Mouse (Mus musculus): ENCODE measurements around the gene Peli1.

The Peli1 gene

DNA sequence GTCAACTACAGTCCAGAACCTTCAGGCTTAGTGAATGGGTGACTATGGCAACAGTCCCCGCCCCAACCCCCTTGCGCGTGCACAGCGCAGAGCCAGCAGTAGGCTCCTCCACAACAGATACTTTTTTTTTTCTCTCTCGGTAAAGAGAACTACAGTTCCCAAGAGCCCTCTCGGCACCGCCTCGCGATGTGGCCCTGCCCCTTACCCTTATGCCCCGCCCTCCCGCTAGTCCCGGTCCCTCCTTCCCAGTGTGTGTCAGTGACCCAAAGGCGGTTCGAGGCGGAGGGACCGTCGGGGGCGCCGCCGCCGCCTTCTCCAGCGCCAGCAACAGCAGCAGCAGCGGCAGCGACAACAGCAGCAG, at the start of gene Peli1:
Peli1 (plus strand) TSS at position 225 of the 361 bp plus-strand sequence.
- peak; percentile 99 for DNase-seq

DNA sequence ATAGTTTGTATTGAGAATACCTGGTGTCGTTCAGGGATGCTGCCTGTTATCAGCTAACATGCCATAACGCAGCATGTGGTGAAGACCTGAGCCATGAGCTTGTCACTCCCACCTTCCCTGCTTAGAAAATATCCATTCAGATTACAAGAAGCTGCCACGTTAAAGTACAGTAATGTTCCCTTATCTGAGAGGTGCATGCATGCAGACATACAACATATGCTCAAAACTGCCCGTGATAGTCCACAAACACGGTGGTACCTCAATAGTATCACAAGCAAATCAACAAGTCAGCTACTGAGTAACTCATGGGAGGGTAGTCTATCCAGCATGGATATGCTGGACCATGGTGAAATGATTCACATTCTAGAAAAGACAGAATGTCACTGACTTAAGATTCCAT, 48.5 kb upstream of the Peli1 start:
- no peak for DNase-seq

DNA sequence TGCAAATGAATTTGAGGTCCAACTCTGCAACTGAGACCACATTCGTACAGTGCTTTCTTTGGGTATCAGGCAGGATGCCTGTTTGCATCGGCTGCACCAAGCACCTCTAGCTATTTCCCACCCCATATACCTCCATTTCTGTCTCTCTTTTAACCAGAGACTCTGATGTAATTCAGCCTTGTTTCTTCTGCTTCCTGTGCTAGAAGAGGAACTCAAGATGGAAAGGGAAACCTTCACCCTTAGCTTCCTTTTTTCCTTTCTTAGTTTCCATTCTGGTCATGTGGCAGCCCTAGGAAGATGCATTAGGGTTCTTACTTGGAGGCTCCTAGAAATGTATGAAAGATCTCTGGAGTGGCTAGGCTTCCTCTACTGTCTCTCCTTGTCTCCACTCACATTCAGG, 44.9 kb upstream of the Peli1 start:
- no peak for DNase-seq

DNA sequence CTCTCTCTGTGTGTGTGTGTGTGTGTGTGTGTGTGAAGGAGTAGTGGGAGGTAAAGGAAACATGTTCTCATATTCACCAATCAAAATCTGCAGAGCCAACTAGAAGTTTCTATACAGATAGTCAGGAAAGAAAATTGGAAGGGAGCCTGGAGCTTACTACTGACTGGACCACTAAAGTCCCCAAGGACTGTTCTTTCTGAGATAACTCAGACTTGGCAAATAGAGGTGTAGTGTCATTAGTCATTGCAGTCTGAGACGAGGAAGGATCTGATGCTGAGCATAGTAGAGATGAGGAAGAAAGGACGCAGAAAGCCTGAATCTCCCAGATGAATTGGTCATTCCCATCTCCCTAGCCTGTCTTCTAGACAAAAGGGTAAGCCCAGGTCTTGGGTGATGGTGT, 43.2 kb upstream of the Peli1 start:
- DNase-seq: no peak

DNA sequence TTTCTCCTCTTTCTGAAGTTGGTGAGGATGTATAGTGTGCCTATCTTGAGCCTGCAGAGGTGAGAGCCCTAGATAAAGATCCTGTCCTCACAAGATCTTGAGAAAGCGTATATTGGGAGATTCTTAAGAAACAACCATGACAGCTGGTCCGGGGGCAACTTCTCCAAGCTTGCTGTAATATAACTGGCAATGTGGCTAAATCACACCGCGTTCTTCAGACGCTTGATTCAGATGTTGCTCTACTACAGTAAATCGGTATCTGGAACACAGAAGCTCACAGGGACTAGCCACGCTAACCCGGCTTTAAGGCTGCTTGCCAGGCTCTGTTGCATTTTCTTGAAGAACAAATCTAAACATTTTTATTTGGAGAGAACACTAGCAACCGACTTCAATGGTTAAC, 39.4 kb upstream of the Peli1 start:
- peak; percentile 71 for DNase-seq

DNA sequence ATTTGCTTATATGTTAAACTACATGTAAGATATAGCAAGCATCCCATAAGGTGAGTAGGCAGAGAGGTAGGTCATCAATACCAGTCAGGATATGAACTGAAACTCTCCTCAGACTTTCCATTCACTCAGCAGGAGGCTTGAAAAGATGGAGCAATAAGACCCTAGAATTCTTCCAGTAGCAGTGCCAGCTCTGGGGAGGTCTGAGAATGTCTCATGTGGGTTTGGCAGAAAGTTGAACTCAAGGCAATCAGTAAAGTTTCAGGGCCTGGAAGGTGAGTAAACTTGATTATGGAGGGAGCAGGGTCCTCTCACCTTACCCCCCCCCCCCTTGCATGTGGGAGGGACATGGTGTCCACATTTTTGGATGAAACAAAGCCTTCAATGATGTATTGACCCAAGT, 36.5 kb upstream of the Peli1 start:
- no peak for DNase-seq

DNA sequence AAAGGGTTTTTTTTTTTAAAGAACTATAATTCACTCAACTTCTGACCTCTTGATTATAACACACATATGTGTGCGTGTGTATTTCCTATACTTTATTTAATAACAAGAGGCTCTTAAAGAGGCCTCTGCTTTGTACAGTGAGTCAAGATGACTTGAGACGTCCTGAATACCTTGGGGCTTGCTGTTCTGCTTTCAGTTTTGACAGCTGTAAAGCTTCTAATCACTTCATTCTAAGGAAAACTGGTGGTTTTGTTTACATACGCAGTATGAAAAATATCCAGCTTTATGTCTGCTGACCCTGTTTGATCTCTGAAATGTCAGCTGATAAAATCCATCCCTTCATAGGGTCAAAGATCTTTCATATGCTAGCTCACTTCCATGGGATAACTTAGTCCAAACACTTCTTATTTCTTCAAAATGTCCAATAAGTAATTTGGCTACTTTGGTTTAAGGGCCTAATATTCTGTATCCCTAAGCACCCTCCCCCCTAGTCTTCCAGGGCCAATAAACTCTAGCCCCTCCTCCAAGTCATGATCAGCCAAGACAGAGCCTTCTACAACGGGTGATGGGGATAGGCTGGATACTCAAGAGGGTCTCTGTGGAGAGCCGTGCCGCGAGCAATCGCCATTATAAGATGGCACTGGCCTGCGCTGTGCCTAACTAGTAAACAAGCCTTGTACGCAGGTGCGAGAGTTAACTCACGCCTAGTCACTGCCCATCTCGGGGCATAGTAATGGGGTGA, 34.8 kb upstream of the Peli1 start:
- DNase-seq: no peak

DNA sequence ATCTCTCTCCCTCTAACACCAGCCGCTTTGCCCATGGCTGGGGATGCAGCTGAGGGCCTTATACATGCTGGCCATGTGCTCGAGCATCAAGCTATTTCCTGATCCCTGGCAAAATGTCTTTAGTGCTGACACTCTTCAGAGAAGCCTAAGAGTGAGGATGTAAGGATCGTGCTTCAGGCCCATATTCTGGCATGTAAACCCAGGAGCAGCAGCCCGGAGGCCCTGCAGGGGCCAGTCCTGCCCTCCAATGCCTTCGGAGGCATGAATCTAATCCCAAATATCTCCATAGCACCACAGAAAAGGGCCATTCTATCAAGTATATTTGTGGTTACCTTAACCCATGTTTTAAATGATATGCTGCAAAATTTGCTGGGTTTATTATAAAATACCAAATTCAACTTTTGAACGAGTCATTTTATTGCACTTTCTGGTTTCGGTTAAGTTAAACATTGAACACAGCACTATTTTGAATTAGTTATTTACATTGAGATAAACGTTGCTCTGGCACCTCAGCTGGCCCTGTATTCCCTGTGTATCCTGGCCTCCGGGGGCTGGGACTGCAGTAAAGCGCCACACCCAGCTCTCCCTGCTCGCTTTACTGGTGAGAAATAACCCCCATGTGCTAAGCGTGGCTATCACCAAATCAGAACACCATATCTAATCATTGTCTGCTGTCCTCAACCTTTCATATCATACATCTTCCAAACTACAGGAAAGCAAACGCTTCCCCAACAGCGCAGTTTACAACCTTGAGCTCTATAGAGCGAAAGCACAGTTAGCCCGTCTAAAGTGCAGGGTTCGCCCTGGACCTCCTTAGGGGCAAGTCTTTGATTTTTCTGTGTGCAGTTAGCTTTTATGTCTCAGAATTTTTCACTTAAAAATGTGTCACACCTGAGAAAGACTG, 33.3 kb upstream of the Peli1 start:
- no peak for DNase-seq

DNA sequence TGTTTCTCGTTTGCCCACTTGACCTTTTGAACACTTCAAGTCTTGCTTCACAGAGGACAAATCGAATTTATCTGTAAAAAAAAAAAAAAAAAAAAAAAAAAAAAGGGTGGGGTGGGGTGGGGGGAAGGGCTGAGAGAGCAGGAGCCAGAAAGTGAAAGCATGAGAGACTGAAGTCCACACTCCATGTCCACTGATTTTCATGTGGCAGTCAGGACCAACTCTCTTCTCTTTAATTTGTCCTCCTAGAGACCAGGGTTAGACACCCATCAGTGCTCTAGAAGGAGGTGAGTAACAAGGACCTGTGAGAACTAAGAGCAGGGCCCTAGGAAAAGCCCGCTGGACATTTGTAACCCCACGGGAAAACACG, 32.7 kb upstream of the Peli1 start:
- DNase-seq: no peak

DNA sequence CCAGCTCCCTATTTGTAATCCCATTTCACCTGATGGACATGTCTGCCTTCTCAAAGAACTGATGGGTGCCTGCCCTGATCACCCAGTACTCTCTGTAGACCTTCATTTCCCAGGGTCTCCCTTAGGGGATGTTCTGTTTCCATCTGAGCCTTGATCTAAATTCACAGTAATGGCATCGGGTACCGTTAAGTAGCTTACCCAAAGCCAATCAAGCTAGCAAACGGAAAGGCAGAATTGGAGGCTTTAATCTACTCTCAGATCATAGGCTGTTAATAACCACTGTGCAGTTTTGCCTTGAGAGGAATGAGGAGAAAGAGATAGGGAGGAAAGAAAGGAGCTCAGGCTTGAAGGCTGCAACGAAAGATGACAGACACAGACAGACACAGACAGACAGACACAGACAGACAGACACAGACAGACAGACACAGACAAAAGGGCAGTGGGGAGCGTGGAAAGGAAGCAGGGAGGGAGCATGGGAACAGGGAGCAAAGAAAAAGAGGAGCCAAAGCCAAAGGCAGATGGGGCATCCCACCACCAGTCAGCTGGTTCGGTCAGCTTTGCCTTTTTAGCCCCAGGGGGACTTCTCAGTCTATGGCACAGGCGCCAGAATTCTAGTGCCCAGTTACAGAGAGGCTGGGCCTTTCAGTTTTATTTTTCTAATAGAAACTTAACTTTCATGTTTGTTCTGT, 30.6 kb upstream of the Peli1 start:
- DNase-seq: no peak

DNA sequence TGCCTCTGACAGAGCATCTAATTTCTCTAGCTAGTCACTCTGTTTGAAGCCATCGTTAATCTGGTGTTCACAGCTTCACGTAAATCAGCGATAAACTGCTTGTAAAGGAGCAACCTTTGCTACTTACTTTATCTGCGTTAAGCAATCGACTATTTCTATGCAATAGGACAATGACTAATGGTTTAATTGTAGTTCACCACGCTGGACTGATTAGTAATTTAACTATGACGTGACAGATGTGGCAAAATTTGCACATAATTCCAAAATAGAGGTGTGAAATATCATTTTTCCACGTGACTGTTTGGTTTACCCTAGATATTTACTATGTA, 30.1 kb upstream of the Peli1 start:
- DNase-seq: no peak

DNA sequence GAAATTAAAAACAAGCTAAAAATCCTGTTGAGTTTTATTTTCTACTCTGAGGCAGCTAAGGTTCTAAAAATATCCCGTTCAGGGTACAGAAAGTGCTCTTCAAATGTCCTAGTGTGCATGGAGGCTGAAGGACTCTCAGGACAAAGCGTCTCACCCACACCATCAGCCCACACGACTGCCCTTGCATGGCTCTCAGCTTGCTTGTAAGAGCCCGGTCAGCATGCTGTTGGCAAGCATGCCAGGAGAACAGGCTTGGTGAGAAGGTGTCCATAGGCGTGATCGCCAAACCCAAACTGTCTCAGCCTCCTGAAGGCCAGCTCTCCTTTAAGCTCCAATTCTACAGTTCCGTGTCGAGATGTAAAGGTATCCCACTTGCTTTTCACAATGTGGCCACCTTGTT, 29.7 kb upstream of the Peli1 start:
- no peak for DNase-seq

DNA sequence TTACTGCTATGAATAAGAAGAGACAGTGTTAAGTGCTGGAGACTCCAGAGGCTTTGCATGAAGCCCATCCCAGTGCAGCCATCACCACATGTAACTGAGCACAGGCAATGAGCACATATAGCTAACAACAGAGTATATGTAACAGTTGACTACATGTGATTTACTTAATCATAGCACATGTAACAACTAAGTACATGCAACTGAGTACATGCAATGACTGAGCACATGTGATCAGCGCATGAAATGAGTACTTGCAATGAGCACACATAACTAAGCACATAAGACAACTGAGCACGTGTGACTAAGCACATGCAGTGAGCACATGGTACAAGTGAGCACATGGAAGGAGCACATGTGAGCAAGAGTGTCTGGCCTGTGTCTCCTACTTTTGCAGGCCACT, 29.0 kb upstream of the Peli1 start:
- no peak for DNase-seq

DNA sequence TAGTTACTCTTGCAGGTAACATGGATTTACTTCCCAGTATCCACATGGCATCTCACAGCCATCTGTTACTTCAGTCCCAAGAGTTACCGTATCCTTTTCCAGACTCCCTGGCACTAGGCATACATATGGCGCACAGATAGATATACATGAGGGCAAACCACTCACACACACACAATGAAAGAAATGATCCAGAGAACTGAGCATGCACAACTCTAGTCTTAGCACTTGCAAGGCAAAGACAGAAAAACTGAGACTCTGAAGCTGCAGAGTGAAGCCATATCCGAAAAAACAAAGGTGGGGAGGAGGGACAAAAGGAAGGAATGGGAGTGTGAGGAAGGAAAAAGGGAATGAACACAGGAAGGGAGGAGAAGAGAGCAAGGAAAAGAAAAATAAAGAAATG, 27.8 kb upstream of the Peli1 start:
- no peak for DNase-seq

DNA sequence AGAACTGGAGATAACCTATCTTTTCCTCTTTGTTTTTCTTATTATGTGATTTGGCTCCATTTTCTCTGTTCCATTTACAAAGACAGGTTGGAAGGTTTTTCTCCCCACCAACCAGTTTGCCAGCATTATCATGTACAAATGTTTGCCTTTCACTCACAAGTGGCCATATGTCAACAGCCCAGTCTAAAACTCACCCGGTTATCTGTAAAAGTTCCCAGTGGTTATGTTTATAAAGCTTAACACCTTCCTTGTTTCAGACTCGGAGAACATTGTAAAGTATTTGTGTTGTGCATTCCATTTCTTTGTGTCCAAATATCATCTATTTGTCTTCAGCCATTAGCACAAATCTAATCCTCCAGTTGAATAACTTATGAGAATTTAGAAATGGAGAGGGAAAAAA, 11.7 kb upstream of the Peli1 start:
- no peak for DNase-seq

DNA sequence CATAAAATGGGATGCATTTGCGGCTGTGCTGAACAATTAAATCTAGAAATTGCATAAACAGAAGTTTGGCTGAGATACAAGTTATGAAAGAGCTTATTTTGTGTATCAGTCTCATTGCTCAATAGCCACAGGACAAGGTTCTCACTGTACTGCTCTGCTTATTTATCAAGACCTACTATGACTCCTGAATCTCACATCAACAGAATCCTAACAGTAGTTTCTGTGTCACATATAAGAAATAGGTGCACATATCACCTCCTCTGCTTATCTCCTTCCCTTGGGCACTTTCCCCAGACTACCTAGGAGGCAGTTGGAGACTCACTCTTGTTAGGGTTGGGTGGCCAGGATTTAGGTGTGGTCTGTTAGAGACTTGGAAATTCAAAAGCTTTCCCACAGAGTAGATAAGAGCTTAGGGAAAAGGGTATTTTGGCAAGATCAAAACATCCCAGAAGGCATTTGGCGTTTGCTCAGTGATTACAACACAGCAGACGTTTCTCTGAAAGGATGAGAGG, 11.2 kb upstream of the Peli1 start:
- DNase-seq: no peak

DNA sequence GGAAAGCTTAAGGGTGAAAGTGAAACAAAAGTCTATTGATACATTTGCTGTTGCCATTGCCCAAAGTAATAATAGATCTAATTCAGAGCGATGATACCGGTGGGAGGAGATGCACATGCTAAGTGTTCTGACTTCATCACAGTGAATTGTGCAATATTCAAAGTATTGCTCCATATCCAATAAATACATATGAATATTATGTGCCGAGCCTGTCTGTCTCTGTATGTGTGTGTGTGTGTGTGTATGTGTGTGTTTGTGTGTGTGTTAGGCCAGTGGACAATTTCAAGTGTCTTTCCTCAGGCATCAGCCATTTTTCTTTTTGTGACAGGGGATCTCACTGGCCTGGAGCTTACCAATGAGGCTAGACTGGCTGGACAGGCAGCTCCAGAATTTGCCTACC, 9.9 kb upstream of the Peli1 start:
- no peak for DNase-seq

DNA sequence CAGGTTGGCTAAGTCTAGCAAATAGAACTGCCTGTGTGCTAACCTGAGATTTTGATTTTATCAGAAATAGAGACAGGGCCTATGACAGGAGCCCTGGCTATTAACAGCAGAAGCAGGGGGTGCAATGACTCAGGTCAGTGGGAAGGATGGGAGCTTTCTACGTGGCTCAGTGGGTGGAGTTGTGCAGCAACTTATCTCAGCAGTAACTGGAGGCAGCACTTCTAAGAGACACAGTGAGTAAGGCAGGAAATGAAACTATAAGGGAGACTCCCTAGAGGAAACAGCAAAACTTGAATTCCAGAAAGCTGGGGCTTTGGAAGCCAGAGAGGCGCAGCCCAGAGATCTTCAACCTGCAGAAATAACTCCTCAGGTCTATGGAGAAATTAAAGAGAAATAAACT, 8.4 kb upstream of the Peli1 start:
- DNase-seq: no peak

DNA sequence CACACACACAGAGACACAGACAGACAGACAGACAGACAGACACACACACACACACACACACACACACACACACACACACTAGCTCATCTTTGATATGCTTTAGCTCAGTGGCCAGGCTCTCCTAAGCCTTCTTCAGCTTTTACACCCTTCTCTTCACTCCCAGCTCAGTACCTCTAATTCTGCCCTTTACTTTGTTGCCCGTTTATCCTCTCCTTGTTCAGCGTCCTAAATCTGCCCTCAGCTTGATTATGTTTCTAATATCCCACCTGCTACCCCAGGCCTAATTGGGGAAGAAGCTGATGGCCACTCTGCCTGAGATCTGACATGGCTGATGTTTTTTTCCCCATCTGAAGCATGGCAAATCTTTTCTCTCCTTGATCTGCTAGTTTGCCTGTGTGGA, 2.7 kb upstream of the Peli1 start:
- no peak for DNase-seq

DNA sequence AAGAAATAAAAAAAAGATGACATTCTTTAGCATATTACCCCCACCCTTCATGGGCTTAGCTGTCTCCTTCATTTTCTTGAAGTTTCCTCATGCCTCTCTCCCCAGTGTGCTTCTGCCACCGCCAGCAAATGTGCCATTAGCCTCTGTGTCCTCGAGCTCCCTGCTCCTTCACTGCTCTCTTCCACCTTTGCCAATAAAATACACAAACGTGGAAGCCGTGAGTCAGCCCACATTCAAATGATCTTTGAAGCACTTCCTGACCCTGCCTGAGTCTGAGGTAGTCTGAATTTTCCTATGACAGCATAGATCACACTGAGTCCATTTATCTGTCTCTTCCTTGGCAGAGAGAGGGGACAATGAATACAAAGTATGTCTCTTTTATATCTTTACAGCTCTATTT, 1.5 kb upstream of the Peli1 start:
- DNase-seq: no peak

DNA sequence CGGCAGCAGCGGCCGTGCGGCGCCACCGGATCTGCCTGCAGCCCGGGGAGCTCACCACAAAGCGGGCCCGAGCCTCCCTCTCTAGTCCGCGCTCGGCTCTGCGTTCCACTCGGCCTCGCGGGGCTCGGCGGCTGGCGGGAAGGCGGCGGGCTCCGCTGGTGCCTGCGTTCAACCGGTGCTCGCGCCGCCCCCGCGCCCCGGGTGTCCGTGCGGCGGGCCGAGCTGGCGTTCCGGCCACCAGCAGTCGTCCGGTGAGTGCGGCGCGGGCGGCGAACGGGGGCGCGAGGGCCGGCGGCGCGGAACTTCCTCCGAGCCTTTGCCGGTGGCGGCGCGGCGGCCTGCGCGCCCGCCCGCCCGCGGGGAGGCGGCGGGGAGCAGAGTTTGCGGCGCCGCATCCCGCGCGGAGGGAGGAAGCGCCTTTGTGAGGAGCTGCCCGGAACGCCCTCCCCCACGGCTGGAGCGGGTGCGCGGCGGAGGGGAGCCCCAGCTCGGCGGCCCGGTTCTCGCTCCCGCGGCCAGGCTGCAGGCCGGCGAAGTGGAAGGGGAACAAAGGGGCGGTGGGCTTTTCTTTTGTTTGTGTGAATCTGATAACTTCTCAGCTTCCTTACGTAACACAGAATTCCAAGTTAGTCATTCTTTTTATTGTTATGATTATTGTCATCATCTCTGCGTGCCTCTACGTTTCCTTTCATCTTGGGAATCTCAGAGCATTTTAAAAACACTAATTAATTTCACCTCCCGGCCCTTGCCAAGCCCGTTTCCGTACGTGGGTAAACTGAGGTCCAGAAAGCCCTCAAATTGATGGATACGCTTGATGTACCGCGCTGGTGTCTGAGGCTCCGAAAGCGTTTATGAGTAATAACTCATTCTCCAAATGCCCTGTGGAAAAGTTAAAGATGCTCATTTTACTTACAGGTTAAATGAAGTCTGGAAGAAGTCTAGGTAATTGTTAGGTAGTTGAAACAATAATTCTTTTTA, 626 bp downstream of the Peli1 start:
- peak; percentile 56 for DNase-seq

DNA sequence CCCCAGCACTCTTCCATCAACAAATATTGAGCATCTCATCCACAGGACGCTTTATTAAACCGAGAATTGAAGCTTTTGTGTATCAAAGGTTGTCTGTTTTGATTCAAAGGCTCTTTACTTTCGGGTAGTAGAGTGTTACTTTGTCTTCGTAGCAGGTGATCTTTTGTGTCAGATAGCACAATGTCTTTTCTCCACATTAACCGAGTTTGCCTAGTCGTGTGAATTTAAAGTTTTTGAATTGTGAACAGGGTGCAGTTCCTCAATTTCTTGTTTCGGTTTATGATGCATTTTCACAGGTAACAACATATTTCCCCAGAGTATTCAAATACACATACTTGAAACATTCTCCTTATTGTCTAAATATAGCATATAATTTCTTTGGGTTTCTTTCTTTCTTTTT, 1.5 kb downstream of the Peli1 start:
- DNase-seq: no peak

Data from layer of hippocampus, adult 9-11 months (tissue).